Mouse (Mus musculus) erythroblast, embryonic 14.5 days (primary cell): ENCODE data around the gene Btbd9.

Source experiments
- GATA1 ChIP-seq: IDR thresholded peaks from 2 replicates; pipeline ENCODE4 v1.6.1; 2012; ENCODE audit warnings: low read length, inconsistent platforms, mixed read lengths
- TAL1 ChIP-seq: IDR thresholded peaks from 3 replicates; pipeline ENCODE4 v1.6.1; 2012; ENCODE audit warnings: low read length, inconsistent platforms, mixed read lengths

- TF ChIP-seq GATA1 (no peak), TAL1 (no peak)
These were observed 353.9 kb downstream of the Btbd9 start for GRCm38 (mm10) chr17:30222361-30222760.
